Mouse (Mus musculus) cerebellum, adult 2 months (tissue): ENCODE measurements around the gene Gm10392.
A peak's percentile ranks its signal among the peaks of the same experiment; 100 is the strongest.

Experiments
- CTCF ChIP-seq: fragments of 200-500 bp; IDR thresholded peaks from 2 replicates; pipeline ENCODE4 v1.5.1; 2011; ENCODE audit warnings: low read depth, mild to moderate bottlenecking, control low read depth, low read length, moderate library complexity, borderline replicate concordance; ENCODE audit not compliant: insufficient read depth
- POLR2A ChIP-seq: fragments of 200-500 bp; IDR thresholded peaks from 2 replicates; pipeline ENCODE4 v1.6.1; 2011; ENCODE audit warnings: low read length, control low read depth, borderline replicate concordance; ENCODE audit not compliant: insufficient read depth

GRCm38 (mm10) chr11:77489591-77490235 lies 29.3 kb downstream of the Gm10392 start, which contains the start of gene Ankrd13b:
- TF ChIP-seq CTCF (no peak), POLR2A (0 out of 2 replicates have a peak, but pooled peaks have one; percentile 42)
